Mouse (Mus musculus) erythroblast, embryonic 14.5 days (primary cell): Measurements from ENCODE around the gene Rpl34. TPM values are rescaled to one million over a fixed set of nuclear protein-coding genes. Genes with fewer than 3 reads are reported as not detected.

Source experiments
- H3K27me3 ChIP-seq: 2 replicates; pipeline ENCODE4 v1.6.1; 2012; ENCODE audit warnings: inconsistent platforms; ENCODE audit not compliant: control insufficient read depth
- H3K36me3 ChIP-seq: 2 replicates; pipeline ENCODE4 v1.6.1; 2012; ENCODE audit warnings: mild to moderate bottlenecking, inconsistent platforms; ENCODE audit not compliant: control insufficient read depth
- H3K4me1 ChIP-seq: 2 replicates; pipeline ENCODE4 v1.6.1; 2012; ENCODE audit warnings: inconsistent platforms; ENCODE audit not compliant: control insufficient read depth
- H3K4me3 ChIP-seq: replicated peaks from 2 replicates; pipeline ENCODE3; 2012; ENCODE audit warnings: moderate library complexity, mild to moderate bottlenecking, inconsistent platforms
- H3K9me3 ChIP-seq: 2 replicates; pipeline ENCODE4 v1.6.1; 2012; ENCODE audit warnings: low read length, inconsistent platforms, mixed read lengths; ENCODE audit not compliant: control insufficient read depth
- GATA1 ChIP-seq: IDR thresholded peaks from 2 replicates; pipeline ENCODE4 v1.6.1; 2012; ENCODE audit warnings: low read length, inconsistent platforms, mixed read lengths
- TAL1 ChIP-seq: IDR thresholded peaks from 3 replicates; pipeline ENCODE4 v1.6.1; 2012; ENCODE audit warnings: low read length, inconsistent platforms, mixed read lengths
- polyA plus RNA-seq: library from polyadenylated mRNA; stranded (reverse); fragments of >175 nt; gene quantifications from 2 replicates; pipeline ENCODE4 v1.2.3, GENCODE M21; 2012

Gene Rpl34
- 6.6 and 9.4 TPM in 2 replicates for polyA plus RNA-seq

GRCm38 (mm10) chr3:130730189-130730653 lies at the start of gene Rpl34:
Gene Rpl34 (minus strand): TSS chr3:130730398.
- no peak for TF ChIP-seq TAL1
- no peak for TF ChIP-seq GATA1
- Histone ChIP-seq H3K9me3 (no peaks in the 10 kb centered on the region), H3K36me3 (peaks cover 39% of the 10 kb centered on the region), H3K4me1 (peaks cover 25% of the 10 kb centered on the region), H3K4me3 (peak within 1 kb of the TSS; percentile 83), H3K27me3 (no peaks in the 10 kb centered on the region)

GRCm38 (mm10) chr3:130768172-130768571 lies 38.0 kb upstream of the Rpl34 start:
- H3K4me1 ChIP-seq, result no peaks in the 10 kb centered on the region
- no peaks in the 10 kb centered on the region for H3K36me3 ChIP-seq
- no peaks in the 10 kb centered on the region for H3K9me3 ChIP-seq
- TF ChIP-seq GATA1, result no peak
- no peak for TF ChIP-seq TAL1
- H3K27me3 ChIP-seq, result no peaks in the 10 kb centered on the region
- no peak overlapping the region for H3K4me3 ChIP-seq

GRCm38 (mm10) chr3:130764091-130764490 lies 33.9 kb upstream of the Rpl34 start:
- no peaks in the 10 kb centered on the region for H3K4me1 ChIP-seq
- no peaks in the 10 kb centered on the region for H3K9me3 ChIP-seq
- no peaks in the 10 kb centered on the region for H3K36me3 ChIP-seq
- H3K27me3 ChIP-seq, result no peaks in the 10 kb centered on the region
- H3K4me3 ChIP-seq, result no peak overlapping the region
- TF ChIP-seq TAL1 (no peak), GATA1 (no peak)

GRCm38 (mm10) chr3:130760711-130761435 lies 30.7 kb upstream of the Rpl34 start:
- Histone ChIP-seq H3K27me3 (no peaks in the 10 kb centered on the region), H3K9me3 (no peaks in the 10 kb centered on the region), H3K36me3 (no peaks in the 10 kb centered on the region), H3K4me1 (no peaks in the 10 kb centered on the region), H3K4me3 (no peak overlapping the region)
- no peak for TF ChIP-seq TAL1

GRCm38 (mm10) chr3:130758157-130758841 lies 28.1 kb upstream of the Rpl34 start:
- H3K36me3 ChIP-seq, result no peaks in the 10 kb centered on the region
- H3K4me1 ChIP-seq, result no peaks in the 10 kb centered on the region
- no peaks in the 10 kb centered on the region for H3K9me3 ChIP-seq
- no peaks in the 10 kb centered on the region for H3K27me3 ChIP-seq
- TF ChIP-seq GATA1 (no peak), TAL1 (no peak)
- no peak overlapping the region for H3K4me3 ChIP-seq

GRCm38 (mm10) chr3:130757117-130757852 lies 27.1 kb upstream of the Rpl34 start:
- no peak overlapping the region for H3K4me3 ChIP-seq
- no peak for TF ChIP-seq TAL1
- no peak for TF ChIP-seq GATA1
- H3K27me3 ChIP-seq, result no peaks in the 10 kb centered on the region
- H3K9me3 ChIP-seq, result no peaks in the 10 kb centered on the region
- no peaks in the 10 kb centered on the region for H3K36me3 ChIP-seq
- H3K4me1 ChIP-seq, result no peaks in the 10 kb centered on the region

- H3K36me3 ChIP-seq, result no peaks in the 10 kb centered on the region
- no peaks in the 10 kb centered on the region for H3K4me1 ChIP-seq
- H3K9me3 ChIP-seq, result no peaks in the 10 kb centered on the region
- TF ChIP-seq TAL1 (no peak), GATA1 (no peak)
- H3K27me3 ChIP-seq, result no peaks in the 10 kb centered on the region
- H3K4me3 ChIP-seq, result no peak overlapping the region
Observed at GRCm38 (mm10) chr3:130749206-130749605, 19.0 kb upstream of the Rpl34 start.

GRCm38 (mm10) chr3:130746673-130747619 lies 16.7 kb upstream of the Rpl34 start:
- Histone ChIP-seq H3K4me3 (no peak overlapping the region), H3K36me3 (no peaks in the 10 kb centered on the region), H3K4me1 (no peaks in the 10 kb centered on the region), H3K9me3 (no peaks in the 10 kb centered on the region), H3K27me3 (no peaks in the 10 kb centered on the region)
- TF ChIP-seq TAL1 (no peak), GATA1 (no peak)
